Mouse (Mus musculus) T-helper 17 cell (primary cell): Measurements from ENCODE around the gene Mettl7b.

Source experiments
- in situ Hi-C, 2 experiments: fragments of 300-600 bp; cut with MboI, MseI; formaldehyde crosslinking; loops; 1 replicate in 1 of 2; 2 replicates in 1 of 2; pipeline ENCODE4 v1.15.1; 2025; ENCODE audit warnings: high pct_unique_total_duplicates in 2 of 2

Gene Mettl7b

DNA sequence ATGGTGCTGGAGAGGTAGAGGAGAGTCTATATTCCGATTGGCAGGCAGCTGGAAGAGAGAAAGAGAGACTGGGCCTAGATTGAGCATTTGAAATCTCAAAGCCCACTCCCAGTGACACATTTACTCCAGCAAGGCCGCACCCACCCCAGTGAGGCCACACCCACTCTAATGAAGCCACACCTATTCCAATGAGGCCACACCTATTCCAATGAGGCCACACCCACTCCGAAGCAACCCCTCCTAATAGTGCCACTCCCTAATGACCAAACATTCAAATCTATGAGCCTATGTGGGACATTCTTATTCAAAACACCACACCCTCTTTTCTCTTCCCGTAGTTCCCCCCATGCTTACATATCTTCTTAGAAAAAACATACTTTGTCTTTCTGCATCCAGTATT, 13.3 kb downstream of the Mettl7b start:
- in situ Hi-C loops: no loop called here

- in situ Hi-C loops: no loop called here
Observed at GRCm38 (mm10) chr10:128945675-128946074, 15.1 kb downstream of the Mettl7b start.

DNA sequence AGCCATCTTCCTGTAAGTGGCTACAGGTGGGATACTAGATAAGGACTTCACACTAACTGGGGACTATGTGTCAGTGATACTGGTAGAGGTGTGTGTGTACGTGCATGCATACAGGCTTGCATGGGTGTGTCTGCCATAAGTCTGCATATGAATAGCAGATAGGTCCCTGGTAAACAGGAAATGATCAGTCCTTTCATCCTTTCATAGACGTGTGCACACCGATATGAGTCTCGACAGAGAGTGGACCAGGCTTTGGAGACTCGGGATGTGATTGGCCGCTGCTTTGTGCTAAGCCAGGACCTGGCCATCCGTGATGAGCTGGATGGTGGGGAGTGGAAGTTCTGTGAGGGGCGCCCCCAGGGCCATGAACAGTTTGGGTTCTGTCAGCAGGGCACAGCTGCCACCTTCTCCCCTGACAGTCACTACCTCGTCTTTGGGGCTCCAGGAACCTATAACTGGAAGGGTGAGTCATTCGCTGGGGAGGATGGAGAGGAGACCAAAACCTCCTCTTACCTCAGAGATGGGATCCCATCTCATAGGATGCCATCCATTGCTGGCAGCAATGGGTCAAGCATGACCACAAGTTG, 20.2 kb downstream of the Mettl7b start:
- in situ Hi-C loops: no loop called here

DNA sequence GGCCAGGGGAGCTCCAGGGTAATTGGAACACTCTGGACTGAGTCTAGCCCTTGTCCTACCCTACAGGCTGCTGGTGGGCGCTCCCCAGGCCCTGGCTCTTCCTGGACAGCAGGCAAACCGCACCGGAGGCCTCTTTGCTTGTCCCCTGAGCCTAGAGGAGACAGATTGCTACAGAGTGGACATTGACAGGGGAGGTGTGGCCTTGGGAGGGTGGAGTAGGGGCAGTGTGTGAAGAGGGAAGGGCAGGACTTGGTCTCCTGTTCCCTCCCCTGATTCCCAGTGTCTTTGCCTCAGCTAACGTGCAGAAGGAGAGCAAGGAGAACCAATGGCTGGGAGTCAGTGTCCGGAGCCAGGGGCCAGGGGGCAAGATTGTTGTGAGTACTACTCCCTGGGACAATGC, 21.8 kb downstream of the Mettl7b start:
- in situ Hi-C loops: no loop called here

DNA sequence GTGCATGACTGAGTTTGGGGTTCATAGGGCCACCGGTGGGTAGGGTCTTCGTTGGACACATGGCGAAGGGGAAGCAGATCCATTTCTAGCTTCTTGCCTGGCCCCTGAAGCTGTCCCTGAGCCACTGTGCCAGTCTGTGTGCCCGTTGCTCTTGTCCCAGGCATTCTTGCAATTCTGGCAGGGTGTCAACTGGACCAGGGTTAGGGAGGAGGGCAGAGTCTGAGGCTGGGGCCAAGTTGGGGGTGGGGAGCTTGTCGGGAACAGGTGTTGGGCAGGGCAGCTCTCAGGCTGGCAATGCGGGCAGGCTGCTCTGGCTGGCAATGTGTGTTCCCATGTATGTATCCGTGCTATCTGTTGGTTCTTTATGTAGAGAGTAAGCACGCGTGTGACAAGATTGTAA, 22.3 kb downstream of the Mettl7b start:
- in situ Hi-C loops: no loop called here

- in situ Hi-C loops: no loop called here
Observed at GRCm38 (mm10) chr10:128937756-128938390, 22.9 kb downstream of the Mettl7b start.

DNA sequence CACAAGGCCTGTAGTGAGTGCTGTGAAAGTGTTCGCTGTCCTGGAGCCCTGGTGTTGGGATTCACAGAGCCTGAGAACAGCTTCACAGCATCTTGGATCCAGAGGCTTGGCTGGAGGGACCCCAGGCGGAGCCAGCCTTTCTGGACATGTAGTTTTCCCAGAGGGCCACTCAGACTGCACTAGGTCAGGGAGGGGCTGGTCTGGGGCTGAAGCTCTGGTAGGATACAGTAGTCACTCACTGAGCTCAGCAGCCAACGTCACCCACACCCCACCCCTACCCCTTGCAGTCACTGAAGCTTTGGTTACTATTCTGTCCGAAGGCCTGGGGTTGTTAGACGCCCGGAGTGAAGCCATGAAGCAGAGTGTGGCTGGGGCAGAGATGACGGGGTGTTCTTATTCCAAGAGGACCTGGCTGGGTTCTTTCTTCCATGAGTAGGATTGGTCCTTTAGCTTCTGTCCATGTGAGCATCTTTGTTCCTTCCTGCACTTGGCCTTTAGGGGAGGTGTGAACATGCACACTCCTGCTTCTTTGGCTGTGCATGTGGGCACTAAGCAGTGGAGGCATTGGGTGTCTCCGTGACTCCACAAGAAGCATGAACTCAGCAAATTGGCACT, 24.9 kb downstream of the Mettl7b start:
- in situ Hi-C loops: no loop called here

GRCm38 (mm10) chr10:128934997-128935787, 25.6 kb downstream of the Mettl7b start:
- in situ Hi-C loops: no loop called here

GRCm38 (mm10) chr10:128933976-128934721, 26.6 kb downstream of the Mettl7b start:
- in situ Hi-C loops: no loop called here

DNA sequence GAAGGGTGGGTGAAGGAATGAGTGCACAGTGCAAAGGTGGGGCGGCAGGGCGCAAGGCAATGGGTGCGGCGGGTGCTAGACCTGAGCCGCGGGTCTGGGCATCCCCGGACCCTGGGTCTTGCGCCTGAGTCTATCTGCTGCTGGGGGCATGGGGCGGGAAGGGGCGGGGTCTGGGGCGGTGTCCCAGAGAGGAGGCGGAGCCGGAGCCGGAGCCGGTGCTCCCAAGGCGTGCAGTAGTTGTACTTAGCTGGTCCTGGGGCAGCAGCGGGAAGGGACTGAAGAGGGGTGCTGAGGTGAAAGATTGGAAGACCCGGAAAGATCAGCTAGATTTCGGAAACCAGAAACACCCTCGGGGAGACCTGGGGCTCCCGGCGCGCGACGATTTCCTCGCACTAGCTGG, 27.2 kb downstream of the Mettl7b start, which contains the start of gene Itga7:
Gene Itga7 (plus strand): TSS at position 245 of the 400 bp plus-strand sequence.
- in situ Hi-C loops: no loop called here

DNA sequence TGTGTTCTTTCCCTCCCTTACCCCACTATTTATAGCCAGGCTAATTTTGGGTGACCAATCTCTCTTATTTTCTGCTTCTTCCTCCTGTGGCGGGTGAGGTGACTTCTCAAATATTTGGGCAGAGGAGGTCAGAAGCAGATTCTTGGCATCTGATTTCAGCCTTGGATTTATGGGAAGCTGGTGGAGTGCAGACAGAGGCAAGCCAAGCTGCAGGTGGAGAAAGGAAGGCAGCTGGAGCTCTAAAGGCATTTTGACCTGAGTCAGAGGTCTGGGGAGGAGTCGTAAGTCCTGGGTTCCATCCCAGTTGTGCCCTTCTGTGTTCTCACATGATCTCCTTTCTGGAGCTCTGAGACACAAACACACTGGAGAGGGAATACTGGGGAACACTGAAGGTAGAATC, 29.3 kb downstream of the Mettl7b start:
- in situ Hi-C loops: no loop called here

DNA sequence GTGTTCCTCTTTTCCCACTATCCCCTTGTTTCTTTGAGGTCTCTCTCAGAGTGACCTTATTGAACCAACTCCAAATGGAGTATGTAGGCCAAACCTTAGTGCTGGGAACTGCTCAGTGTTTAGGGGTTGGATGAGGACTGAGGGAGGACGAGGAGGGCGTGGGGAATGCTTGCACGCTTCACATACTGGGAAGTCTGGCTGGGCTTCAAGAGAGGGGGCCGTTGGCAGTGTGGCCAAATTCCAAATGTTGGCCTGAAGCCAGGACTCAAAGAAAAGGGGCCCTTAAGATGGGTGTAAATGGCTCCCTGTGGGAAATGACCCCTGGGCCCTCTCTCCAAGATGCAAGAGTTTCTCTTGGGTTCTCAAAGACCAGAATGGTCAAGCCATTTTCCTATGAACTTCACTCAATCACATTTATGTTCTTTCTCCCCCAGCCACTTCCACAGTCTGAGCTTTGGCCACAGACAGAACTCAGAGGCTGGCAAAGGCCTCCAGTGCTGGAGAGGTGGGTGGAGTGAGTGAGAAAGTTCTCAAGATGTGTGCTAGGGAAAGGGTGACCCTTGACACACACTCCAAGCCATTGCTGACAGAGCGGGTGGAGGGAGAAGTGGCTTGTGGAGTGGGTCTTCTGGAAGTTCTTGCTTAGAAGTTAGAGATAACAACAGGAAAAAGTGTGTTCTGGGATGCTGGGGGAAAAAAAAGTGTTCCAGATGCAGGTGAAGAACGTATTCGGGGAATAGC, 31.0 kb downstream of the Mettl7b start:
- in situ Hi-C loops: loop anchor here in 1 of 2 experiments (10.0 kb wide), 1 partner anchor 975 kb away; no protein-coding TSS in a partner anchor

DNA sequence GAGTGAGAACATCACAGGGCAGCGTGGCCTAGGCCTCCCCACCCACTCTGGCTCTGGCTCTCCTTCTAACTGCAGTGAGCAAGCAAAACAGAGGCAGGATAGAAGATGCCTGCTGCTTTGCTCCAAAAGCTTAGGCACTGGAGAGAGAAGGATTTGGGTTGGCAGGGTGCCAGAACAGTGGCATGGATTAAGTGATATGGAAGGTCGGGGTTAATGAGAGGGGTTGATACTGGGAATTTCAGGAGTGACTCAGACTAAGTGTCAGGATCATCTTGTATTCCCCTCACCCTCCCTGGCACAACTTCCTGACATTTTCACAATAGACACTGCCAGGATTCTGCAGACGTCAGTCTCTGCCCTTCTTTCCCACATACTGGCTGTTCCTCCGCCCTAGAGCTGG, 32.4 kb downstream of the Mettl7b start:
- in situ Hi-C loops: loop anchor here in 1 of 2 experiments (10.0 kb wide), 1 partner anchor 974 kb away; no protein-coding TSS in a partner anchor

GRCm38 (mm10) chr10:128923935-128924334, 36.9 kb downstream of the Mettl7b start, which contains the start of gene Bloc1s1:
Gene Bloc1s1 (minus strand): TSS chr10:128924035.
- in situ Hi-C loops: loop anchor here in 1 of 2 experiments (10.0 kb wide), 1 partner anchor 969 kb away; no protein-coding TSS in a partner anchor

DNA sequence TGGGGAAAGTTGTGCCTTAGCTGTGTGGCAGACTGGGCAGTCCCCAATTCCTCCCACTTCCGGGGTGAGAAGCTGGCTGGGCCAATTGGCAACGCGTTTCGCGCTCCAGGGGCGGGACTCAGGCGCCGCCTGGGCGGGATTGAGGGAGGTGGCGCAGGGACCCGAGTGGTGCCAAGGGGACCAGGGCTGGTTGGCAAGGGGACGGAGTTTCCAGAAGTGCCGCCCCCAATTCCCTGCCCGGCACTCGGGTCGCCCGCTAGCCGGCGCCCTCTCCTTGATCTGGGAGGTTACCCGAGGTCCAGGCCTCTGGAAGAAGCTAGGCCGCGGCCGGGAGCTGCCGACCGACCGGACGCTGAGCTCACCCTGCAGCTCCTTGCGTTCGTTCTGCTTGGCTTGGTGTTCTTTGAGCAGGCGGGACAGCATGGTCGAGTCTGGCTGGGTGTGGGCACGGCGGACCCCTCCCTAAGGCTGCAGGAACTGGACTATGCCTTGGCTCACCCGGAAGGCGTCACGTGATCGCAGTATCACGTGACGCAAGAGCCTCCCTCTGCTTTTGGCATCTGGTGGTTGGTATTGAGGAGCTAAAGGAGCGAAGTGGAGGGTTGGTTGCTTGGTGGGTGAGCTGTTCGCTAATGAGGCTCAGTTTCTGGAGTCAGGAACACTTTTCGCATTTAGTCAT, 37.6 kb downstream of the Mettl7b start:
- in situ Hi-C loops: loop anchor here in 1 of 2 experiments (10.0 kb wide), 1 partner anchor 968 kb away; no protein-coding TSS in a partner anchor

DNA sequence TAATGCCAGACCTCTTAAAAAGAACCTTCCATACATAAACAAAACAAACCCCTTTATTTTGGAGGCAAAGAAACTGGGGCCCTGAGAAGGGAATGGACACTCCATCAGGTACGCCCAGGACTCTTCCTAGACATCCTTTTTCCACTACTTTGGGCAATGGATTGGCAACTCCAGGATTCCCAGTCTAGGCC, 38.1 kb downstream of the Mettl7b start, which contains the start of gene Rdh5:
Gene Rdh5 (minus strand): TSS at position 67 of the 191 bp plus-strand sequence.
- in situ Hi-C loops: loop anchor here in 1 of 2 experiments (10.0 kb wide), 1 partner anchor 968 kb away; no protein-coding TSS in a partner anchor

GRCm38 (mm10) chr10:128921883-128922821, 38.6 kb downstream of the Mettl7b start:
- in situ Hi-C loops: loop anchor here in 1 of 2 experiments (10.0 kb wide), 1 partner anchor 967 kb away; no protein-coding TSS in a partner anchor

GRCm38 (mm10) chr10:128921251-128921650, 39.5 kb downstream of the Mettl7b start:
- in situ Hi-C loops: loop anchor here in 1 of 2 experiments (10.0 kb wide), 1 partner anchor 966 kb away; no protein-coding TSS in a partner anchor
